Mouse (Mus musculus): ENCODE measurements around the gene Fndc1. TPM values are rescaled to one million over a fixed set of nuclear protein-coding genes. Genes with fewer than 3 reads are reported as not detected.
A peak's percentile ranks its signal among the peaks of the same experiment; 100 is the strongest.

Fndc1 gene
- total RNA-seq (2017), result not detected in 2 replicates

DNA sequence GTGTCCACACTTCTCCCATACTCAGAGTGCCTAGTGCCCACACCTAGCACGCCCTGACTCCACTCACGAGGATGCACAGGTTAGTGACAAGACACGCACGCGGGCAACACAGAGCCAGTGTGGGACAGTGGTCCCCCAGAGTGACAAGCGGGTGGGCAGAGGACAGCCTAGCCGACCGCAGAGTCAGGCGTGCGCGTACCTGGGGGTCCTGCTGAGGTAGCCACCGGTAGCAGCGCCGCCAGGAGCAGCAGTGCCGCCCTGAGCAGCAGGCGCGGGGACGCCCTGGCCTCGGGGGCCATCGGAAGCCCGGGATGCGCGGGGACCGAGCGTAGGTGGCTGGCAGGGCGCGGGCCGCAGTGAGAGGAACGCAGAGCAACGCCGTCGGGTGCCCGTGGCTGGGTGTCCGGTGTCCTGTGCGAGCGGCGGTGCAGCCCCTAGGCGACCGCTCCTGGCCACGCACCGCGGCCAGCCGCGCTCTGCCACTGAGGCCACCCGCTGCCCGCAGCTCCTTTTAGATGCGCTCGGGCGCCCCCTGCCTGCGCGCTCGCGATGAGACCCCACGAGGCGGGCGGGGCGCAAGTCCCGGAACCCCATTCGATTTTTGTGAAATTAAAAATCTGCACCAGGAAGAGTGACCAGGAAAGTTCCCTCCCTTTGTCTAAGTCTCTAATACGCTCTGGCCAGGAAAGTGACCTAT, at the start of gene Fndc1:
Gene Fndc1, minus strand, starts transcription at position 484 of the 697 bp plus-strand sequence.
- peak in 1 of 2 experiments; percentile 34; a peak in 1 of 4 replicates for ATAC-seq (replicated peaks in 1 of 2; ENCODE audit: insufficient read depth in 1 of 2, low FRiP score in 2 of 2, low TSS enrichment in 1 of 2, low read depth in 1 of 2, poor library complexity in 2 of 2, severe bottlenecking in 2 of 2)

DNA sequence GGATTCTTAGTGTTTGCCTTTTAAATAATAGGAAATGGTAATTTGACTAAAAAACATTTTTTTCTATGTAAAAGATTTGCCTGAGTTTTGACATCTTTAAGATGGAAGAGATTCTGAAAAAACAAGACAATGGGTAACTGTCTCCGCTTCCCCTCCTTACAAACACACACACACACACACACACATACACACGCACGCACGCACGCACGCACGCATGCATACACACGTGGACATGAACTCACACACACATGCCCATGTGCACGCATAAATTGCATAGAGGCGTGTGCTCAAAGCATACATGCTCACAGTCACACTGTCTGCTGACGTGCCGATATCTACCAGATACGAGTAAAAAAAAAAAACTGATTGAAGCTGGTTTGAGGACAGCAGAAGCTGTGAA, 49.4 kb upstream of the Fndc1 start:
- no peak for ATAC-seq (replicated peaks in 1 of 2; ENCODE audit: insufficient read depth in 1 of 2, low FRiP score in 2 of 2, low TSS enrichment in 1 of 2, low read depth in 1 of 2, poor library complexity in 2 of 2, severe bottlenecking in 2 of 2)

GRCm38 (mm10) chr17:7875941-7876461, 48.9 kb upstream of the Fndc1 start:
- ATAC-seq (replicated peaks in 1 of 2; ENCODE audit: insufficient read depth in 1 of 2, low FRiP score in 2 of 2, low TSS enrichment in 1 of 2, low read depth in 1 of 2, poor library complexity in 2 of 2, severe bottlenecking in 2 of 2), result no peak

- peak; percentile 47 to 73 for ATAC-seq (replicated peaks in 1 of 2; ENCODE audit: insufficient read depth in 1 of 2, low FRiP score in 2 of 2, low TSS enrichment in 1 of 2, low read depth in 1 of 2, poor library complexity in 2 of 2, severe bottlenecking in 2 of 2)
Observed at GRCm38 (mm10) chr17:7874776-7875531, 47.9 kb upstream of the Fndc1 start.

GRCm38 (mm10) chr17:7873382-7873781, 46.3 kb upstream of the Fndc1 start:
- ATAC-seq (replicated peaks in 1 of 2; ENCODE audit: insufficient read depth in 1 of 2, low FRiP score in 2 of 2, low TSS enrichment in 1 of 2, low read depth in 1 of 2, poor library complexity in 2 of 2, severe bottlenecking in 2 of 2), result no peak

DNA sequence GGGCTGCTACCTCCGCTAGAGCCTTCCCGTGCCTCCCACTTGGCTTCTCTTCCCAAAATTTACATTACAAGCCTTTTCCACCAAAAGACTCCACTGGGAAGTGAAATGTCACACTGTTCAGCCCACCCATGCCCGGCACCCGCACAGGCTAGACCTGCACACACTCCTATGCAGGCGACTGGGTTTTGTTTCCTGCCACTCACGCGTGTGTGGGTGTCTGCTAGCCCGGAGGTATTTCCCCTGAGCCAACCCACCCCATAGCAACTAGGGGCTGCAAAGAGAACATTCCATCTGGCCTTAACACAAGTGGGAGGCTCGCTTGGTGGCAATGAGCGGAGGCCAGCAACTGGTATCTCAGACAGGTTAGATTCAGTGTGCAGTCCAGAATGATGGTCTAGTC, 44.7 kb upstream of the Fndc1 start:
- no peak for ATAC-seq (replicated peaks in 1 of 2; ENCODE audit: insufficient read depth in 1 of 2, low FRiP score in 2 of 2, low TSS enrichment in 1 of 2, low read depth in 1 of 2, poor library complexity in 2 of 2, severe bottlenecking in 2 of 2)

- no peak for ATAC-seq (replicated peaks in 1 of 2; ENCODE audit: insufficient read depth in 1 of 2, low FRiP score in 2 of 2, low TSS enrichment in 1 of 2, low read depth in 1 of 2, poor library complexity in 2 of 2, severe bottlenecking in 2 of 2)
Observed at GRCm38 (mm10) chr17:7870862-7871605, 43.9 kb upstream of the Fndc1 start.

GRCm38 (mm10) chr17:7869114-7869513, 42.0 kb upstream of the Fndc1 start:
- ATAC-seq (replicated peaks in 1 of 2; ENCODE audit: insufficient read depth in 1 of 2, low FRiP score in 2 of 2, low TSS enrichment in 1 of 2, low read depth in 1 of 2, poor library complexity in 2 of 2, severe bottlenecking in 2 of 2), result no peak

- peak; percentile 88 to 90 for ATAC-seq (replicated peaks in 1 of 2; ENCODE audit: insufficient read depth in 1 of 2, low FRiP score in 2 of 2, low TSS enrichment in 1 of 2, low read depth in 1 of 2, poor library complexity in 2 of 2, severe bottlenecking in 2 of 2)
Observed at GRCm38 (mm10) chr17:7868631-7869030, 41.5 kb upstream of the Fndc1 start.

DNA sequence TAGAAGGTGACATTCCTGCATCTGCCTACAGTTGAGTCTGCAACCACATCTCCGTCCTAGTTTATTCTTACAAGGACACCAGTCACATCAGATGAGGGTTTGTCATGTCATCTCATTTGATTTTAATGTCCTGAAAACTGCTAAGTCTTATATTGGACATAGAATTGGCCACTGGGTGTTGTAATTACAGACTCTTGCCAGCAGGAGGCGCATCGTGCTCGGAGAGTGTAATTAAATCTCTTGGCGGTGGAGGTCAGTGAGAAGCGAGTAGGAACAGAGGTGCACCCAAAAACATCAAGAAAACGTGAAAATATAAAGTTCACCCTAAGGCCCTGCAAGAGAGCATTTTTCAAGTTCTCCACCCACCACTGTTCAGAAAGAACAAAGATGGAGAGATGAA, 37.6 kb upstream of the Fndc1 start:
- no peak for ATAC-seq (replicated peaks in 1 of 2; ENCODE audit: insufficient read depth in 1 of 2, low FRiP score in 2 of 2, low TSS enrichment in 1 of 2, low read depth in 1 of 2, poor library complexity in 2 of 2, severe bottlenecking in 2 of 2)

DNA sequence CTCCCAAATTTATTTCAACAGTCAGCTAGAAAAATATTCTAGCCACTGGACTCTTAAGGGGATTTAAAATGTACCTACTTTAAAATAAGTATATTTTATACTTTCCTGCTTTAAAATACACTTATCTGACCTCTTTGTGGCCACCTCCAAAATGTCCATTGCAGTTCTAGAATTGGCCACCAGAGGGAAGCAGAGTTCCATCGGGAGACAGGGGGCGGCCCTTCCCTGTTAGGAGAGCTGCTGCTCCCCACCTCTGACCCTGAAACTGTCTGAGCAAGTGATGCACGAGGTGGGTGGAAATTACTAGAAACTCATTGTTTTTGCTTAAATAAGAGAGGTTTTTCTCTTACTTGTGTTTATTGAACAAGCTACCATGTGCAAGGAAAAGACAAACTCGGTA, 36.6 kb upstream of the Fndc1 start:
- ATAC-seq (replicated peaks in 1 of 2; ENCODE audit: insufficient read depth in 1 of 2, low FRiP score in 2 of 2, low TSS enrichment in 1 of 2, low read depth in 1 of 2, poor library complexity in 2 of 2, severe bottlenecking in 2 of 2), result peak; percentile 56 to 65

- no peak for ATAC-seq (replicated peaks in 1 of 2; ENCODE audit: insufficient read depth in 1 of 2, low FRiP score in 2 of 2, low TSS enrichment in 1 of 2, low read depth in 1 of 2, poor library complexity in 2 of 2, severe bottlenecking in 2 of 2)
Observed at GRCm38 (mm10) chr17:7860845-7861360, 33.8 kb upstream of the Fndc1 start.

DNA sequence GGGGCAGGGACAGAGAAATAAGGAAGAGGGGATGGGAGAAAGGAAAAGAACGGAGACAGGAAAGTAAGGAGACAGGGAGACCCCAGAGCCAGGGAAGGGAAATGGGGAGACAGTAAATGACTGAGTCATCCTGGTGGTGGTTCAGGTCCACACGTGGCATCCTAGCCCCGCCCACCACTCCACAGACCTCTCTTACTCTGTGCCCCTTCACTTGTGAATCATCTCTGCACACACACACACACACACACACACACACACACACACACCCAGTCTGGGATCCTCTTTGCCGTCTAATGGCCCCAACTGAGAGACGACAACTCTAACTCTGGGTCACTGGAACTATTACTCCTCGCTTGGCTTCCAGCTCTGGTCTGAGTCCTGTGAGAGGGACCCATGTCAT, 30.6 kb upstream of the Fndc1 start:
- no peak for ATAC-seq (replicated peaks in 1 of 2; ENCODE audit: insufficient read depth in 1 of 2, low FRiP score in 2 of 2, low TSS enrichment in 1 of 2, low read depth in 1 of 2, poor library complexity in 2 of 2, severe bottlenecking in 2 of 2)

- 0 out of 4 replicates have a peak, but pooled peaks of 1 of the 2 experiments have one; percentile 28 for ATAC-seq (replicated peaks in 1 of 2; ENCODE audit: insufficient read depth in 1 of 2, low FRiP score in 2 of 2, low TSS enrichment in 1 of 2, low read depth in 1 of 2, poor library complexity in 2 of 2, severe bottlenecking in 2 of 2)
Observed at GRCm38 (mm10) chr17:7855851-7856250, 28.7 kb upstream of the Fndc1 start.

GRCm38 (mm10) chr17:7851979-7852378, 24.9 kb upstream of the Fndc1 start:
- ATAC-seq (replicated peaks in 1 of 2; ENCODE audit: insufficient read depth in 1 of 2, low FRiP score in 2 of 2, low TSS enrichment in 1 of 2, low read depth in 1 of 2, poor library complexity in 2 of 2, severe bottlenecking in 2 of 2), result no peak

GRCm38 (mm10) chr17:7851527-7851926, 24.4 kb upstream of the Fndc1 start:
- no peak for ATAC-seq (replicated peaks in 1 of 2; ENCODE audit: insufficient read depth in 1 of 2, low FRiP score in 2 of 2, low TSS enrichment in 1 of 2, low read depth in 1 of 2, poor library complexity in 2 of 2, severe bottlenecking in 2 of 2)

GRCm38 (mm10) chr17:7850246-7850645, 23.1 kb upstream of the Fndc1 start:
- peak; percentile 49 to 78 for ATAC-seq (replicated peaks in 1 of 2; ENCODE audit: insufficient read depth in 1 of 2, low FRiP score in 2 of 2, low TSS enrichment in 1 of 2, low read depth in 1 of 2, poor library complexity in 2 of 2, severe bottlenecking in 2 of 2)
